Mouse (Mus musculus) megakaryocyte progenitor cell, adult 5-6 weeks (primary cell): Measurements from ENCODE around the gene Rab28. TPM values are rescaled to one million over a fixed set of nuclear protein-coding genes. Genes with fewer than 3 reads are reported as not detected.

Experiments
- ATAC-seq: replicated peaks from 2 replicates; pipeline ENCODE4 v1.8.0; 2016; ENCODE audit warnings: mild to moderate bottlenecking, moderate TSS enrichment, inconsistent platforms; ENCODE audit not compliant: poor library complexity
- total RNA-seq, 2 experiments: library from RNA; stranded (forward) in 1 of 2; stranded (reverse) in 1 of 2; fragments of 157-497, 149-512 nt in 1 of 2; fragments of 200-1000 nt in 1 of 2; gene quantifications; 2 replicates each; pipeline versions ENCODE4 v1.2.3 to v1.2.4; 2015 to 2017

The Rab28 gene
- total RNA-seq, 2 experiments from 2014 or later, result 44.1 to 45.8 TPM

DNA sequence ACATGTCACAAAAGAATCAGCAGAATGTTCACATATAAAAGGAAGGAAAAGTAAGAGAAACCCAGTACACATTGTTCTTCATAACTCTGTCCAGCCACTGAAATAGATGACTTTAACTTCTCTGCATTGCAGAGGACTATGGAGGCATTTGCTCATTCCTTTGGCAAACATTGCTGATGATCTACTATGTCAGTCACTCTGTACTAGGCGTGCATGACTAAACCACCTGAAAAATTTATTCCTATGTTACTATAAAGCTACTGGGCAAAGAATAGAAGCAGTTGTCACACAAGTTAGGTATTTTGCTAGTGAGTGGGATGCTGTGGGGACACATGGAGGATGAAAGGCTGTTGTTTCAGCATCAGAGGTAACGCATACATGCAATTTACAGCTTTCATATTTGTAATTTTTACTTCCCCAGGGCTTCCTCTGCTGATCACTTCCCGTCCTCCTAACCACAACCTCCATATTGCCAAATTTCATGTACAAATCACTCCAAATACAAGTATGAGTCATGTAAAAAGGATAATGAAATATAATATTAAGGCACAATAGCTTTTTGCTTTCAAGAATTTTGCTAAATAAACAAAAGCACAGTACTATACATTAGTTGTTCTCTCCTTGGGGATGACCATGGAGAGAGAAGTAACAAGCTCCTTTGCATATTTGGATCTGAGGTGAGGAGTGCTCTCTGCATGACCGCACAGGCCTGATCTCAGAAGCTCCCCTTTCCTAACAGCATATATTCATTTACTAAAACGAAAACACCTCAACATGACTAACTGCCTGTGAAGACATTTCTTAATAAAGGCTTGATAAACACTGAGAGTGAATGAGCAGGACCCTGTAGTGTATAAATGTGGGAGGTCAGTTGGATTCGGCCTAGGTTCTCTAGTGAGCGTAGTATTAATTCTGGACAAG, 80.5 kb downstream of the Rab28 start:
- ATAC-seq, result peak; percentile 97

GRCm38 (mm10) chr5:41625544-41625943, 82.4 kb downstream of the Rab28 start:
- no peak for ATAC-seq

DNA sequence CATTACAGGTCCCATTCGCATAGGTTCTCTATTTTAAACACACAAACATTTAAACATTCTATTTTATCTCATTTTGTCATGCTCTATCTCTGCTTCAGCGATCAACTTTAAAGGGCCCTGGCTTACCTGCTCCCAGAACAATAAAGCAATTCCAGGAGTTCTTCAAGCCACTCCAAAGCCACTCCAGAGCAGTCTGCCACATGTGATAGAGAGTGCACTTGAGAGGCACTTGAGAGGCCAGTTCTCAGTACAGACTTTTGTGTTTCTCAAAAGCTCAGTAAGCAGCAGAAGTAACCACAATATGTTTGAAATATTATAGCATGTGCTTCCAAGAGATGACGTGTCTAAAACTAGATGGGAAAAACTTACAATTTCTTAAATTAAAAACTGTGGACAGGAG, 86.2 kb downstream of the Rab28 start:
- no peak for ATAC-seq

DNA sequence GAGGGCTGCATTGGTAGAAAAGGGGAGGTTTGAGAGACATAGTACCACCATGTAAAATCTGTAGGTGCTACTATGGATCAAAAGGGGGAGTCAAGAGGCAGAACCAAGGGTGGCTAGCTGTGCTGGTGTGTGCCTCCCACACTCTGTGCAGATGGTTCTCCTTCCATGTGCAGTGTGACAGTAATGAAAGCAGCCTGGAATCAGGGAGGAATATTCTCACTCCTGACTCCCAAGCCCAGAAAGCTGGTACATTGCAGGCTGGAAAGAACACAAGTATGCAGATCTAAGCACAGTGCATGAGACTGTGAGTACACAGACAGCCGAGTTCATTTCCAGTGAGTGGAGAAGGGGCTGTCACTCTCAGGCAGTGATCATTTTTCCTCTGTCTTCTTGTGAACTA, 89.0 kb downstream of the Rab28 start:
- ATAC-seq, result 0 out of 2 replicates have a peak, but pooled peaks have one; percentile 14

DNA sequence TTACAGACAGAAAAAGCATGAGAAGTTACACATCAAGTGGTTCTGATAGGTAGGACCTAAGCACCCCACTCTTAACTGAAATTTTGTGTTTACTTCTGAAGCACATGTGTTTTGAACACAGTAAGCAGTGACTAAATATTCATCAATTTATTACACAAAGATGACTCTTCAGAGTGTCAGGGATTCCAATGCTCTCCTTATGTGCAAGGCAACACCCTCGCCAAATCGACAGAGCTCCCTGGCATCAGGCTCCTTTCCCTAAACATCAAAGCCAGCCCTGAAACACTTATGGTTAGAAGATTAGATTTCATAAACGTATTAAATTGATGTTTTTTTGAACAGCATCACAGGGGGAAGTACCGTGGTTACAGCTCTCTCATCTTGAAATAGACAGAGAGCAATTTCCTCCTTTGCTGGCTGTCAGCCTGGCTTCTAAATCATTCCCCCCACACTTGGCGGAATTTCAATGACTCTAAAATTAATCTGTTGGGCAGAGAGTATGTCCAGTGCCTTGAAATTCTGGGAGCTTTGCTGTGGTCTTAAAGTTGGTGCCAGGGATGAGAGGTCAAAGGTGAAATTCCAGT, 97.4 kb downstream of the Rab28 start:
- ATAC-seq, result no peak

DNA sequence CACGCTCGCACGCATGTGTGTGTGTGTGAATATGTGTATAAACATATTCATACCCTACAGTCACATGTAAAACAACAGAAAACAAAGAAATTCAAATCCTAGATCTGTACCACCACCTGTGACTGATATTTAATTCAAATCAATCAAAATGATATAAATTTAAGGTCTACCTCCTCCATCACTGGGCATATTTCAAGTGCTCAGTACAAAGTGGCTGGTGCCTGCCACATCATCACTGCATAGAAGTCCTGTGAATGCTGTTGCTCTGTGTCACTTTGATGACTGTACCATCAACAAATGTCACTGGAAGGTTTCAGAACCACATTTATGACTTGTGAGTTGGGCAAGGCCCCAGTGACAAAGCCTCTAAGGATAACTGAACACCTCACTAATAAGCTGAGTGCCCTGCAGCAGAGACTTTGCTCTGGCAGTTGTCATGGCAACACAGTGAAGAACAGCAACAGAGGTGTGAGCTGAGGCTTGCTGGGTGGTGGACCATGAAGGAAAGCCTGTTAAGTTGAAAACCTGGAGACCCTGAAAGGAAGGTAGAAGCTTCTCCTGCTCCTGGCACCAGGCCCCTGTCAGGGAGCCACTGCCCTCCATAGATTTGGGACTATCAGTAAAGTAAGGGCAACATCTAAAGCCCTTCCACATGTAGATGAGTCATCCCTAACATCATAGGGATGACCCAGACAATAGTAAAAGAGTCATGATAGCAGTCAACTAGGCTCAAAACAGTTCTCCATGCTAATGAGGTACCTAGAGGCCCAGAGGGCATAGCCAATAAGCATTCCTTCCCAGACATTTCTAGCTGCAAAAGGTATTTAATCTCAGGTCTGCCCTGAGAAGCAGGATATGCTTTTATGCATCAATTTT, 111.5 kb downstream of the Rab28 start:
- no peak for ATAC-seq

- ATAC-seq, result no peak
These were observed 112.8 kb downstream of the Rab28 start for GRCm38 (mm10) chr5:41595199-41595598.

DNA sequence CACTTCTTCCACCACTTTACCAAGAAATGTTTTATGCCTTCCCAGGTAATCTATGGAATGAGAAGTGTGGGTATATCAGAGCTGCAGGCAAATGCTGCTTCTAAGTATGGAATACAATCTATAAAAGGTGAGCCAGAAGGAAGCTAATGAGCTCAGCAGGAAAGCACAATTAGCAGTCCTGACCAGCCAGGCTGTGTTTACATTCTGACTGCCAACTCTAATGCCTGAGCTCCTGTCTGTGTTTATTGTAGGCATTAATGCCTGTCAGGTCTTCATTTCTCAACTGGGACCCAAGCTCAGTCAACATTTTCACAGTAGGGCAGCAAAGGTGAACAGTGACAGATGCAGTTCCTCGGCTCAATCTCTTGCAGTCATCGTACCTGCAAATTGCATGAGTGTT, 129.9 kb downstream of the Rab28 start:
- ATAC-seq, result no peak

Other genes starting within 250 kb of the Rab28 start
- not detected in 2 replicates for gene Nkx3-2, start 56.3 kb upstream of the Rab28 start, total RNA-seq (2015)
- not detected in 2 replicates for gene Nkx3-2, start 56.3 kb upstream of the Rab28 start, total RNA-seq (2017)
- gene Bod1l, start 136.2 kb upstream of the Rab28 start, total RNA-seq (2015), result 34.4 and 38.1 TPM in 2 replicates
- 31.5 and 42.6 TPM in 2 replicates for gene Bod1l, start 136.2 kb upstream of the Rab28 start, total RNA-seq (2017)